Mouse (Mus musculus) liver, postnatal 0 days (tissue): ENCODE results near the gene Zbtb41.

ENCODE experiments used
- CTCF ChIP-seq: sonication (generic); IDR thresholded peaks from 2 replicates; pipeline ENCODE4 v1.5.1; 2016; ENCODE audit warnings: antibody characterized with exemption, low read depth
- EP300 ChIP-seq: IDR thresholded peaks from 2 replicates; pipeline ENCODE4 v1.6.1; 2016; ENCODE audit warnings: antibody characterized with exemption, low read depth, mild to moderate bottlenecking

DNA sequence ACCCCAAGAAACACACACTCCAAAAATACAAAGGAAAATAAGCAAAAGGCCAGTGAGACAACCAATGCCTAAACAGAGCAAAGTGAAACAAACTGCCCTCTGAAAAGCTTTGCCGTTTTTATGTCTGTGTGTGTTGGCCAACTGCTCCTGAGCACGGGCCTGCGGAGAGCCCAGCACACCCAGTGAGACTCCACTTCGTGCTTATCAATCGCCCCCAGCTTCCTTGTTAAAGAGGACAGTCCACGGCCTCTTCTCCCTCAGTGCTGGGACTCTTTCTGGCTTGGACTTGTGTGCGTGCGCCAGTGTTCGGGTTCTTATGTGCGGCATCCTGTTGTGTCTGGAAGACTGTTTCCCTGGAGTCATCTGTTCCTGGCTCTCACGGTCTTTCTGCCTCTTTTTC, 43.8 kb downstream of the Zbtb41 start:
- TF ChIP-seq EP300: no peak
- TF ChIP-seq CTCF: no peak
